In the genomic region with DNA sequence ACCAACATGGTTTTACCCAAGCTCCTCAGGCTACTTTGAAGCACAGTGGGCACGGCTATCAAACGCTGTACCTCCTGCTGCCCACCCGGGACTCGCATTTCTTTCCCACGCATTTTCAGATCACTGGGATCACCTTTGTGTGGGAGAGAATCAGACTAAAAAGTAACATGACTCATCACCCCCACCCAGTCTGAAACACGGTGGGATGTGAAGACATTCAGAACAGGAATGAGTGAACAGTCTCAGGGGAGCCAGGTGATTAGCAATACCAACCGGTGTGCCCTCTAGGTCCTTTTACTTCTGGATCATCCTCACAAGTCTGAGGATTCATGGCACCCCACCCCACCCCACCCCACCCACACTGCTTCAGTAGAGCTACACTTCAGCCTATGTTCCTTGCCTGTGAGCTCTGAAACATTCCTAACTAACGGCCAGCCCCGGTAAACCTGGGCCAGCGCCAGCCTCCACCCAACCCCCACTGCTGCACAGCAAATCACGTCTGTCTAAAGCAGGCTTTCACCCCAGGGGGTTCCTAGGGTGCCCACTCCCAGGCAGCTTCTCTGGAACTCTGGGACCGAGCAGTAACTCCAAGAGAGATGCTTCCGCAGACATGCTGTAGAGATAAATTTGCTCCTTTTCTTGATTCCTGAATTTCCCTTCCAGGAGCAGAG, we compare ENCODE assay signal across 8 mouse cellular contexts. TPM values are rescaled to one million over a fixed set of nuclear protein-coding genes. Genes with fewer than 3 reads are reported as not detected.
A peak's percentile ranks its signal among the peaks of the same experiment; 100 is the strongest.
DNase-seq lines count a peak whose midpoint lies in the region; ATAC-seq lines count a peak whose summit lies in the region.

No protein-coding gene starts in this region.

- ATAC-seq in heart, embryonic 11.5 days (replicated peaks; ENCODE audit: insufficient number of reproducible peaks, low FRiP score, low TSS enrichment): no peak
- ATAC-seq in forebrain, embryonic 15.5 days (replicated peaks): no peak
- no peak for ATAC-seq in limb, embryonic 11.5 days (ENCODE audit: insufficient number of reproducible peaks, low FRiP score, low TSS enrichment, low read depth)

- DNase-seq in heart, adult 11 months: no peak
- DNase-seq in R1 (ENCODE audit: low read depth, low spot score): peak; percentile 10
- peak; percentile 54 for DNase-seq in limb, embryonic 11.5 days (ENCODE audit: low spot score)
- peak; percentile 21 for DNase-seq in right cerebral cortex, postnatal 25 days
- no peak for DNase-seq in urinary bladder, adult 2 months (ENCODE audit: low spot score)
- DNase-seq in urinary bladder, adult 18-20 months (ENCODE audit: low spot score in 2 of 2): no peak

- no peaks in the 10 kb centered on the region for H3K9me3 ChIP-seq in heart, embryonic 11.5 days (replicated peaks; ENCODE audit: control insufficient read depth, low read length)
- no peaks in the 10 kb centered on the region for H3K9me3 ChIP-seq in forebrain, embryonic 15.5 days
- H3K9me3 ChIP-seq in limb, embryonic 11.5 days (ENCODE audit: control insufficient read depth, low read length): no peaks in the 10 kb centered on the region

- H3K27me3 ChIP-seq in heart, embryonic 11.5 days (ENCODE audit: control insufficient read depth, insufficient read depth, low read length): peaks cover 8% of the 10 kb centered on the region; the same call in 1 of the 2 replicates
- H3K27me3 ChIP-seq in forebrain, embryonic 15.5 days: no peaks in the 10 kb centered on the region
- H3K27me3 ChIP-seq in limb, embryonic 11.5 days (ENCODE audit: control insufficient read depth, insufficient read depth, low read length): no peaks in the 10 kb centered on the region

- WGBS in heart, embryonic 11.5 days (ENCODE audit: insufficient replicate concordance): 13% methylated on average over 13 of the region's 13 CpGs
- 11% methylated on average over 13 of the region's 13 CpGs for WGBS in forebrain, embryonic 15.5 days
- 7% methylated on average over 13 of the region's 13 CpGs for WGBS in limb, embryonic 11.5 days

- H3K4me3 ChIP-seq in heart, embryonic 11.5 days (ENCODE audit: low read depth, low read length): peak overlapping the region; percentile 49
- H3K4me3 ChIP-seq in forebrain, embryonic 15.5 days: peak overlapping the region; percentile 70
- peak overlapping the region; percentile 60 for H3K4me3 ChIP-seq in limb, embryonic 11.5 days (ENCODE audit: low read depth, low read length)

- peak overlapping the region; percentile 93 for H3K4me2 ChIP-seq in heart, embryonic 11.5 days
- H3K4me2 ChIP-seq in forebrain, embryonic 15.5 days (replicated peaks): peak overlapping the region; percentile 76
- H3K4me2 ChIP-seq in limb, embryonic 11.5 days (ENCODE audit: low read depth, severe bottlenecking): peak overlapping the region; percentile 87

- H3K4me1 ChIP-seq in heart, embryonic 11.5 days (ENCODE audit: control insufficient read depth, insufficient read depth, low read length): no peaks in the 10 kb centered on the region
- H3K4me1 ChIP-seq in forebrain, embryonic 15.5 days: peaks cover 14% of the 10 kb centered on the region
- H3K4me1 ChIP-seq in limb, embryonic 11.5 days (ENCODE audit: control insufficient read depth, insufficient read depth, low read length): peaks cover 10% of the 10 kb centered on the region; the same call in 1 of the 2 replicates

- H3K36me3 ChIP-seq in heart, embryonic 11.5 days (ENCODE audit: control insufficient read depth, insufficient read depth, low read length): no peaks in the 10 kb centered on the region
- no peaks in the 10 kb centered on the region for H3K36me3 ChIP-seq in forebrain, embryonic 15.5 days
- H3K36me3 ChIP-seq in limb, embryonic 11.5 days (ENCODE audit: control insufficient read depth, insufficient read depth, low read length): no peaks in the 10 kb centered on the region

- H3K27ac ChIP-seq in heart, embryonic 11.5 days (ENCODE audit: low read depth, low read length): no peak overlapping the region
- H3K27ac ChIP-seq in forebrain, embryonic 15.5 days (replicated peaks): peak overlapping the region; percentile 94
- no peak overlapping the region for H3K27ac ChIP-seq in limb, embryonic 11.5 days (replicated peaks; ENCODE audit: low read depth, low read length)

- H3K9ac ChIP-seq in heart, embryonic 11.5 days (ENCODE audit: low read depth, low read length): peak overlapping the region; percentile 52; the same call in 1 of the 2 replicates
- H3K9ac ChIP-seq in forebrain, embryonic 15.5 days (replicated peaks): peak overlapping the region; percentile 68
- H3K9ac ChIP-seq in limb, embryonic 11.5 days (ENCODE audit: low read length): no peak overlapping the region; the same call in 1 of the 2 replicates

RNA-seq across cellular contexts. Expression of a gene that starts 1.7 kb away (rescaled TPM):
- 2.3 and 2.5 TPM in 2 replicates for polyA plus RNA-seq in heart, embryonic 11.5 days (2014; fragmentation: Nextera tagmentation; extraction: Ambion mirVana)
- polyA plus RNA-seq in forebrain, embryonic 15.5 days (2015; fragmentation: Nextera tagmentation; extraction: Ambion mirVana): 11.7 and 12.0 TPM in 2 replicates
- polyA plus RNA-seq in limb, embryonic 11.5 days (2014; fragmentation: Nextera tagmentation; extraction: Ambion mirVana): 3.4 and 4.0 TPM in 2 replicates
- polyA plus RNA-seq in urinary bladder, adult 2 months (2012; rRNA removed): 1.5 and 1.9 TPM in 2 replicates

Comparison
In these comparisons a context has a peak if more than half of its experiments do, and no peak if none do; other contexts are left out.
1. DNase-seq: peak in R1 (single experiment), limb, embryonic 11.5 days (single experiment) and right cerebral cortex, postnatal 25 days (single experiment); none in heart, adult 11 months (single experiment), urinary bladder, adult 2 months (single experiment) and urinary bladder, adult 18-20 months (0 of 2).
2. Peak in every context shown above with its lines, with median percentiles within 50 percentile points of each other: H3K4me2 ChIP-seq and H3K4me3 ChIP-seq.